Mouse (Mus musculus): ENCODE measurements around the gene Runx1. TPM values are rescaled to one million over a fixed set of nuclear protein-coding genes. Genes with fewer than 3 reads are reported as not detected.

Runx1 gene
- polyA plus RNA-seq, 1 experiment: 0.62 TPM

DNA sequence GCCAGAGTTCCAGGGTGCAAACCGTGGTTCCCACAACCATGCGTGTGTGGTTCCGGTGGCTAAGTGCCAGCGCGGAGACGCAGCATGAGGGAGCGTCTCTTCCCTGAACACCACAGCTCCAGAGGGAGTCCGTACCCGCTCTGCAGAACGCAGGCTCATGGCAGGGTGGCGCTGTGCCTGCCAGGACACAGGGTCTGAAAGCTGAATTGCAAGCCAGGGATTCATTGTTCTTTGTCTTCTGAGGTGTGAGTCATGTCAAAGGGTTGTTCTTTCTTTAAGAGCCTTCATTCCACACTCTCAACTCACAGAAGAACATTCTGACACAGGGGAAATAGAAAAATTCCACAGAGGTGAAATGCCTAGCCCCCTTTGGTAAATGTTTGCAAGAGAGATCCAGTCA lies 202.0 kb downstream of the Runx1 start:
- Histone ChIP-seq H3K4me1 (ENCODE audit: control insufficient read depth, insufficient read depth, low read length) (no peaks in the 10 kb centered on the region), H3K4me3 (ENCODE audit: control insufficient read depth, low read depth, low read length) (no peak overlapping the region), H3K27me3 (ENCODE audit: control insufficient read depth, insufficient read depth, low read length) (no peaks in the 10 kb centered on the region), H3K27ac (ENCODE audit: control insufficient read depth, insufficient read depth, low read depth, low read length) (no peak overlapping the region), H3K36me3 (ENCODE audit: control insufficient read depth, insufficient read depth, low read length) (no peaks in the 10 kb centered on the region)
- TF ChIP-seq CTCF (IDR thresholded peaks at IDR 0.05; ENCODE audit: control insufficient read depth, insufficient read depth, insufficient replicate concordance, low read depth, low read length) (no peak), POLR2A (IDR thresholded peaks at IDR 0.05; ENCODE audit: control insufficient read depth, low read depth, low read length) (no peak)

DNA sequence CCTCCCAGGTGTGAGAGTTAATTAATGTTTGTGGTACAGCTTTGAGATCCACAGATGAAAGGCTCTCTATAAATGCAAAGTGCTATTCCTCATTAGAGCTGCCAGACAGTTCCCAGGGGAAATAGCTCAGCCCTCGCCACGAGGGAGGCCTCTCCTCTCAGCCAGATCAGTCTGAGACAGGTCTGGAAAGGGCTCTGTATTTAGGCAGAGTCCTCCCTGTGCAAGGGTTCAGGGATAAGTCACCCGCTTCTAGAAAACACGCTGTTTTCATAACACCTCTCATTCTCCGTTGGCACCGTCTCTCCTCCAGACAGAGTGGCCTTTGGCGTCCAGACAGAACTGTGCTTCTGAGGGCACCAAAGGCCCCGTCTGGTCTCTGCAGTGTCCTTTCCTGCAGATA lies 204.1 kb downstream of the Runx1 start:
- no peak overlapping the region for H3K27ac ChIP-seq (ENCODE audit: control insufficient read depth, insufficient read depth, low read depth, low read length)
- no peak overlapping the region for H3K4me3 ChIP-seq (ENCODE audit: control insufficient read depth, low read depth, low read length)
- H3K4me1 ChIP-seq (ENCODE audit: control insufficient read depth, insufficient read depth, low read length): no peaks in the 10 kb centered on the region
- no peaks in the 10 kb centered on the region for H3K36me3 ChIP-seq (ENCODE audit: control insufficient read depth, insufficient read depth, low read length)
- TF ChIP-seq POLR2A (IDR thresholded peaks at IDR 0.05; ENCODE audit: control insufficient read depth, low read depth, low read length) (no peak), CTCF (IDR thresholded peaks at IDR 0.05; ENCODE audit: control insufficient read depth, insufficient read depth, insufficient replicate concordance, low read depth, low read length) (no peak)
- H3K27me3 ChIP-seq (ENCODE audit: control insufficient read depth, insufficient read depth, low read length): no peaks in the 10 kb centered on the region

DNA sequence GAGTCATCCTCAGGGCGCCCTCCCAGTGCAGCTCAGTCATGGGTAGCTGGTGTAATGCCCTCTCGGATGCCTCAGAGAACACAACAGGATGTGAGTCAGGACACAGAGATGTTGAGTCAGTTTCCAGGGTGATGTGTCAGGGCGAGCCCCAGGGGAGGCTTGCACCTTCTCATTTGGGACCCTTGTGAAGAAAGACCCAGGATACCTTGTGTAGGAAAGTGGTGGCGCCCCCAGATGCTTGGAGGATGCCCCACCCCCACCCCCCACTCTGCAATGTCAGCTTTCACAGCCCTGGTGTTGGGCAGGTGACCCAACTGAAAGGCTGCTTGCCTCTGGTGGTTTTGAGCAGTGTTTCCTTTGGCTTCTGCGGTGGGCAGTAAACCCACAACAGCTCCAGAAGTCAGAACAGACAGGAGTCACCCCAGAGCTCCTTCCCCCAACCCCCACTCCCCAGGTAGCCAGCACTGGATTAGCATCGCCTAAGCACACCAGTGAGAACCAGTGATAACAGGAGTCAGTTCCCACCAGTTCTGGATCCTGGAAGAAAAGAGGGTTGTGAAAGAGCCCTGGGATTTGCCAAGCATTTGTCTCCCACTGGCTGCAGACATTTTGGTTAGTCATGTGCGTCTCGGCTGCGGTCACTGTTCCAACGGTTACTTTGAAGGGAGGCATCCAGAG lies 205.0 kb downstream of the Runx1 start:
- no peak overlapping the region for H3K27ac ChIP-seq (ENCODE audit: control insufficient read depth, insufficient read depth, low read depth, low read length)
- H3K36me3 ChIP-seq (ENCODE audit: control insufficient read depth, insufficient read depth, low read length): no peaks in the 10 kb centered on the region
- H3K4me3 ChIP-seq (ENCODE audit: control insufficient read depth, low read depth, low read length): no peak overlapping the region
- TF ChIP-seq CTCF (IDR thresholded peaks at IDR 0.05; ENCODE audit: control insufficient read depth, insufficient read depth, insufficient replicate concordance, low read depth, low read length) (no peak), POLR2A (IDR thresholded peaks at IDR 0.05; ENCODE audit: control insufficient read depth, low read depth, low read length) (no peak)
- no peaks in the 10 kb centered on the region for H3K27me3 ChIP-seq (ENCODE audit: control insufficient read depth, insufficient read depth, low read length)
- no peaks in the 10 kb centered on the region for H3K4me1 ChIP-seq (ENCODE audit: control insufficient read depth, insufficient read depth, low read length)

DNA sequence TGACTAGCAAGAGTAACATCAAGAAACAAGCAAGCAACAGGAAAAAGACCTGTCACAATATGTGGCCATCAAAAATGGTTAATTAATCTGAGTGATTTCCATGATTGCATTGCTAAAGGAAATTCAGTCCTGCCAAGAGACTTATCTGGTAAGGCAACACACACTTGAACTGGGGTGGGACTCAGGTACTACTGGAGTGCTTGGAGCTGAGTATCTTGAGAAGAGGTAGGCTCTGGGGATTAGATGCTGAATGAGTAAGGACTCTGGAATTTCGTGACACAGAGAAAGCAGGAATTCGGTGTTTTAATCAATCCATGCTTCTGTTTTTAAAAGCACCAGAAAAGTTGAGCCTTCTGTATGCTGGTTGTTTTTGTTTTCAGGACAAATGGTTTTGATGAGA lies 209.1 kb downstream of the Runx1 start:
- H3K4me3 ChIP-seq (ENCODE audit: control insufficient read depth, low read depth, low read length): no peak overlapping the region
- H3K27me3 ChIP-seq (ENCODE audit: control insufficient read depth, insufficient read depth, low read length): no peaks in the 10 kb centered on the region
- H3K4me1 ChIP-seq (ENCODE audit: control insufficient read depth, insufficient read depth, low read length): no peaks in the 10 kb centered on the region
- no peaks in the 10 kb centered on the region for H3K36me3 ChIP-seq (ENCODE audit: control insufficient read depth, insufficient read depth, low read length)
- H3K27ac ChIP-seq (ENCODE audit: control insufficient read depth, insufficient read depth, low read depth, low read length): no peak overlapping the region
- TF ChIP-seq POLR2A (IDR thresholded peaks at IDR 0.05; ENCODE audit: control insufficient read depth, low read depth, low read length) (no peak), CTCF (IDR thresholded peaks at IDR 0.05; ENCODE audit: control insufficient read depth, insufficient read depth, insufficient replicate concordance, low read depth, low read length) (no peak)

DNA sequence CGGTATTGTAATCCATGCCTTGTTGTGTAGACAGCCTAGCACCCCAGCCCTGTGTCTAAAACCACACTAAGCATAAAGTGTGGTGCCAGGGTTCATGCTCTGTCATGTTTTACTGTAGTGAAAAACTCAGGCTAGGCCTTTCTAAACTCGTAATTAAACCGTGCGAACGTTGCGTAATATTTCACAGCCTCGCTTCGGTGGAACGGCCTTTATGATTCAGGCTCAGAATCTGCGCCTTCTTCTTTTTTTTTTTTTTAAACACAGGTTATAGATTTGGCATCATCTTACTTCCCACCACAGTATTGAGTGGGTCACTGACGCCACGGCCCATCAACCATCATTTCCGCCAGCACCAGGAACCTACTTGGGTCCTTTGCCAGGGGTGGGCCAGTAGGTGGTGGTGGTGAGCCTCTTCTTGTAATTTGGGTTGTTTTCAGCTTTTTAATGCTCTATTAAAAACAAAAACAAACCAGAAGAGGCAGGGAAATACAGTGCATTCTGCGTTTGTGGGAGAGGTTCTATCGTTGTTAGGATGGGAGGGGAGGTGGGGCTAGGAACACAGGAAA lies 210.6 kb downstream of the Runx1 start:
- Histone ChIP-seq H3K4me3 (ENCODE audit: control insufficient read depth, low read depth, low read length) (no peak overlapping the region), H3K36me3 (ENCODE audit: control insufficient read depth, insufficient read depth, low read length) (no peaks in the 10 kb centered on the region), H3K4me1 (ENCODE audit: control insufficient read depth, insufficient read depth, low read length) (no peaks in the 10 kb centered on the region), H3K27ac (ENCODE audit: control insufficient read depth, insufficient read depth, low read depth, low read length) (no peak overlapping the region), H3K27me3 (ENCODE audit: control insufficient read depth, insufficient read depth, low read length) (no peaks in the 10 kb centered on the region)
- no peak for TF ChIP-seq POLR2A (IDR thresholded peaks at IDR 0.05; ENCODE audit: control insufficient read depth, low read depth, low read length)
- TF ChIP-seq CTCF (IDR thresholded peaks at IDR 0.05; ENCODE audit: control insufficient read depth, insufficient read depth, insufficient replicate concordance, low read depth, low read length): no peak

DNA sequence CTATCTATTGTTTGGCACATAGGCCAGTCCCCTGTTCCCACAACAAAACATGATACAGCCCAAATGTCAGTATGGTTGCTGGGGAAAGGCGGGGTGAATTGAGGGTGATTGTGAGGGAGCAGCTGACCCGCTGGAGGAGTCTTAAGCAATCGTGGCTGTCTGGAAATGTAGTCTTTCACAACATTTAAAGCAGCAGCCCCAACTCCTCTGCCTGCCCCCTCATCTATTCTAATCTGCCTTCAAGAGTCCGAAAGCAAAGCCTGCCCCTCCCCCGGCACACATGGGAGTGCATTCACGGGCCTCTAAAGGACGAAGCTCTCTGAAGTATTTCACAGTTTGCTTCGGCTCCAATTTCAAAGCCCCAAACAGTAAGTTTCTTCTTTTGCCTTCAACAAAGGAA lies 213.4 kb downstream of the Runx1 start:
- no peak for TF ChIP-seq POLR2A (IDR thresholded peaks at IDR 0.05; ENCODE audit: control insufficient read depth, low read depth, low read length)
- TF ChIP-seq CTCF (IDR thresholded peaks at IDR 0.05; ENCODE audit: control insufficient read depth, insufficient read depth, insufficient replicate concordance, low read depth, low read length): no peak
- Histone ChIP-seq H3K4me1 (ENCODE audit: control insufficient read depth, insufficient read depth, low read length) (no peaks in the 10 kb centered on the region), H3K27me3 (ENCODE audit: control insufficient read depth, insufficient read depth, low read length) (no peaks in the 10 kb centered on the region), H3K27ac (ENCODE audit: control insufficient read depth, insufficient read depth, low read depth, low read length) (no peak overlapping the region), H3K36me3 (ENCODE audit: control insufficient read depth, insufficient read depth, low read length) (no peaks in the 10 kb centered on the region), H3K4me3 (ENCODE audit: control insufficient read depth, low read depth, low read length) (no peak overlapping the region)

DNA sequence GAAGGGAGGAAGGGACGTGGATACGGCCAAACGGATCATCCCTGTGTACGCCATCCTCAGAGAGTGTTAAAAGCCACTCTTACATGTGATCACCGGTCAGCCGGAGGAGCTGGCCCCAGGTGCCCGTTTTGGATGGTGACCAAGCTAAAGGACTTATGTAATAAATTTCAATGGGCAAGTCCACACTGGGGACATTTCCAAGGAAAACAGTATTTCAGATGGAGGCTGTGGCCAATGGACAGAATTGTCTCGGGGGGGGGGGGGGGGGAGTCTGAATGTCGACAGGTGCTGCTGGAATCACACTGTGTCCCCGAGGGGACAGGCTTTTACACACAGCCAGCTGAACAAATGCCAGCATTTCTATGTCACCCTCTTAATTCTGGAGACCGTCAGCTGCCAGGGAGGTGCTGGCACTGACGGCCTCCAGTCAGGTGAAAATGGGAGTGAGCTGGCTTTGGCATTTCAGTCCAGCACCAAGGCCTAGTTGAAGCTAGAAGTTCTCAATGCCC lies 214.3 kb downstream of the Runx1 start:
- Histone ChIP-seq H3K27ac (ENCODE audit: control insufficient read depth, insufficient read depth, low read depth, low read length) (no peak overlapping the region), H3K4me1 (ENCODE audit: control insufficient read depth, insufficient read depth, low read length) (no peaks in the 10 kb centered on the region), H3K27me3 (ENCODE audit: control insufficient read depth, insufficient read depth, low read length) (no peaks in the 10 kb centered on the region), H3K4me3 (ENCODE audit: control insufficient read depth, low read depth, low read length) (no peak overlapping the region), H3K36me3 (ENCODE audit: control insufficient read depth, insufficient read depth, low read length) (no peaks in the 10 kb centered on the region)
- TF ChIP-seq POLR2A (IDR thresholded peaks at IDR 0.05; ENCODE audit: control insufficient read depth, low read depth, low read length) (no peak), CTCF (IDR thresholded peaks at IDR 0.05; ENCODE audit: control insufficient read depth, insufficient read depth, insufficient replicate concordance, low read depth, low read length) (no peak)
